Mouse (Mus musculus) E14TG2a.4 (cell line): Measurements from ENCODE around the gene Cyb5r4.

Experiments
- H3K27me3 ChIP-seq: 2 replicates; pipeline ENCODE4 v1.6.1; 2014; ENCODE audit warnings: low read length, control low read depth; ENCODE audit not compliant: insufficient read depth
- H3K36me3 ChIP-seq: 2 replicates; pipeline ENCODE4 v1.6.1; 2014; ENCODE audit warnings: low read length, control low read depth; ENCODE audit not compliant: insufficient read depth
- H3K4me1 ChIP-seq: replicated peaks from 2 replicates; pipeline ENCODE4 v1.6.1; 2014; ENCODE audit warnings: low read depth, low read length, control low read depth
- H3K4me3 ChIP-seq: replicated peaks from 2 replicates; pipeline ENCODE4 v1.5.1; 2014; ENCODE audit warnings: mild to moderate bottlenecking, low read length
- H3K9me3 ChIP-seq: 2 replicates; pipeline ENCODE4 v1.6.1; 2014; ENCODE audit warnings: low read length, control low read depth
- CTCF ChIP-seq: conservative IDR thresholded peaks from 2 replicates; pipeline ENCODE4 v1.5.1; 2014; ENCODE audit warnings: low read length
- NANOG ChIP-seq: IDR thresholded peaks from 2 replicates; pipeline ENCODE4 v1.6.1; 2014; ENCODE audit warnings: borderline replicate concordance, low read length, mixed read lengths
- POU5F1 ChIP-seq: IDR thresholded peaks from 2 replicates; pipeline ENCODE4 v1.6.1; 2014; ENCODE audit warnings: low read length, borderline replicate concordance

The Cyb5r4 gene

GRCm38 (mm10) chr9:86985105-86985504 lies 36.7 kb upstream of the Cyb5r4 start:
- no peak overlapping the region for H3K4me3 ChIP-seq
- no peaks in the 10 kb centered on the region for H3K9me3 ChIP-seq
- no peak for TF ChIP-seq NANOG
- TF ChIP-seq CTCF = no peak
- no peak for TF ChIP-seq POU5F1
- no peaks in the 10 kb centered on the region for H3K27me3 ChIP-seq
- H3K4me1 ChIP-seq = peaks cover 6% of the 10 kb centered on the region
- no peaks in the 10 kb centered on the region for H3K36me3 ChIP-seq

DNA sequence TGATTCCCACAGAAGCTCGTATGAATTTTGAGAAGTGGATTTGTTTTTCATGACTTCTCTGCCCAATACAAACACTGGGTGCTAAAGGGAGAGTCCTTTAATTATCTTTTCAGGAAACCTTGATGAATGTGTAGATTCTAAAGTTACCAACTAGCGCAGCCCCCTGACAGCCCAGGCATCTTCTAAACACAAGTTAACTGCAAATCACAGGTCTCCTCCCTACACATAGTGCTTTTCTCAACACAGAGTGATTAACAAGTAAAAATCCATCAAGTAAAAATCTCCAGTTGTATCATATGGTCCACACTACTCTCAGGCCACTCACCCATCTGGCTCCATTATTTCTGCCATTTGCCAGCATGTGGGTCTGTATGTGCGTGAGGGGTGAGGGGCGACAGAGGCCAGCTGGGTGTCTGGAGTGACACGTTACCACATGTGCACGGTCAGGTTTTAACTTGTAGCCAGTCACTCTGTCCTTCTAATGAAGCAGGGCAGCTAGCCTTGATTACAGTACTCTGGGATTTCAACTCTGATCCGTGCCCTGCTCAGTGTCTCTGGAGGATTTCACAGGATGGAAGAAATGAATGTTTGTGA lies 35.0 kb upstream of the Cyb5r4 start:
- TF ChIP-seq CTCF (no peak), NANOG (no peak), POU5F1 (no peak)
- no peak overlapping the region for H3K4me3 ChIP-seq
- H3K27me3 ChIP-seq = no peaks in the 10 kb centered on the region
- no peaks in the 10 kb centered on the region for H3K9me3 ChIP-seq
- H3K36me3 ChIP-seq = no peaks in the 10 kb centered on the region
- H3K4me1 ChIP-seq = peaks cover 10% of the 10 kb centered on the region

DNA sequence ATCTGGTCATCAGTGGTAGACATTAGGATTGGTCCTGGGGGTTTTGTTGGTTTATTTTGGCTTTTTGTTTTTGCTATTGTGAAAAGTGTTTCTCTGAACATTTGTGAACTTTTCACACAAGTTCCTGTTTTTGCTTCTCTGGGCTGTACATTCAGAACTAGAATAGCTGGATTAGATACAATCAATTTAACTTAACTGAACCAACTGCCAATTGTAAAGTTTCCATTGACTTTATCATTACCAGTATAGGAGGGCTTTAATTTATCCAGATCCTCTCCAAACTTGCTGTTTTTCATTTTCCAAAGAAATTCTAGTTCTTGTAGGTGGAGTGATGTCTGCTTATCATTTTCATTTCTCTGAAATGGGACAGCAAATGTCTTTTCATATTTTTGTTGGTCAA lies 32.0 kb upstream of the Cyb5r4 start:
- H3K9me3 ChIP-seq = no peaks in the 10 kb centered on the region
- TF ChIP-seq POU5F1 = no peak
- TF ChIP-seq NANOG = no peak
- no peak for TF ChIP-seq CTCF
- H3K4me1 ChIP-seq = peaks cover 12% of the 10 kb centered on the region
- H3K27me3 ChIP-seq = no peaks in the 10 kb centered on the region
- no peaks in the 10 kb centered on the region for H3K36me3 ChIP-seq
- H3K4me3 ChIP-seq = no peak overlapping the region

- no peak overlapping the region for H3K4me3 ChIP-seq
- H3K36me3 ChIP-seq = no peaks in the 10 kb centered on the region
- H3K27me3 ChIP-seq = no peaks in the 10 kb centered on the region
- H3K9me3 ChIP-seq = peaks cover 3% of the 10 kb centered on the region; the same call in 1 of the 2 replicates
- TF ChIP-seq CTCF (no peak), NANOG (no peak), POU5F1 (no peak)
- H3K4me1 ChIP-seq = peaks cover 12% of the 10 kb centered on the region
Measured at GRCm38 (mm10) chr9:86991758-86992157, 30.1 kb upstream of the Cyb5r4 start.

- H3K9me3 ChIP-seq = peaks cover 3% of the 10 kb centered on the region; the same call in 1 of the 2 replicates
- no peaks in the 10 kb centered on the region for H3K36me3 ChIP-seq
- no peak overlapping the region for H3K4me3 ChIP-seq
- no peak for TF ChIP-seq POU5F1
- no peak for TF ChIP-seq NANOG
- no peak for TF ChIP-seq CTCF
- H3K27me3 ChIP-seq = no peaks in the 10 kb centered on the region; the same call in 1 of the 2 replicates
- no peaks in the 10 kb centered on the region for H3K4me1 ChIP-seq
Measured at GRCm38 (mm10) chr9:86997046-86997691, 24.6 kb upstream of the Cyb5r4 start.

DNA sequence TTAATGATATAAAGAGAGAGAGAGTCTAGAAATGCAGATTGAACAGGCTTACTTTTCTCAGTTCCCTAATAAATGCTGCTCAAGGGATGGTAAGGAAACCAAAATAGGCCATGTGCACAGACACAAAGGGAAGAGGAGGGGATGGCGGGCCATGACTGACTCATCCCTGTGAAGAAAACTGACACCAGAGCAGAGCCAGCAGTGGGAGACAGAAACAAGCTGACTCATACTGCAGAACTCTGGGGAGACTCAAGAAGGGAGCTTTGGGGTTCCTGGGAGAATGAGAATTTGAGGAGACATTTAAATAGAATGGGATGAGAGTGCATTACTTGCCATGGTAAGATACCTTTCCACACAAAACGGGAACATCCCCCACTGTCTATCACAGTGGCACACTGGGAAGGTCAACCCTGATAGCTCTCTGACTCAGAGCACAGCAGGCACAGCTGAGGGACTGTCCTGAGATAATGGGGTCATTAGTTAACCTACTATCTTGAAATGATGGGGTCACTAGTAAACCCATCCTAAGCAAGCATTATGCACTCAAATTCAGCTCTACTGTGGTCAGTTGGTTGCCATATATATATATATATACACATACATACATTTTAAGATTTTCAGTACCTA lies 21.7 kb upstream of the Cyb5r4 start:
- TF ChIP-seq POU5F1 (no peak), NANOG (no peak), CTCF (no peak)
- H3K9me3 ChIP-seq = peaks cover 3% of the 10 kb centered on the region; the same call in 1 of the 2 replicates
- H3K27me3 ChIP-seq = no peaks in the 10 kb centered on the region; the same call in 1 of the 2 replicates
- no peak overlapping the region for H3K4me3 ChIP-seq
- no peaks in the 10 kb centered on the region for H3K36me3 ChIP-seq
- H3K4me1 ChIP-seq = no peaks in the 10 kb centered on the region

DNA sequence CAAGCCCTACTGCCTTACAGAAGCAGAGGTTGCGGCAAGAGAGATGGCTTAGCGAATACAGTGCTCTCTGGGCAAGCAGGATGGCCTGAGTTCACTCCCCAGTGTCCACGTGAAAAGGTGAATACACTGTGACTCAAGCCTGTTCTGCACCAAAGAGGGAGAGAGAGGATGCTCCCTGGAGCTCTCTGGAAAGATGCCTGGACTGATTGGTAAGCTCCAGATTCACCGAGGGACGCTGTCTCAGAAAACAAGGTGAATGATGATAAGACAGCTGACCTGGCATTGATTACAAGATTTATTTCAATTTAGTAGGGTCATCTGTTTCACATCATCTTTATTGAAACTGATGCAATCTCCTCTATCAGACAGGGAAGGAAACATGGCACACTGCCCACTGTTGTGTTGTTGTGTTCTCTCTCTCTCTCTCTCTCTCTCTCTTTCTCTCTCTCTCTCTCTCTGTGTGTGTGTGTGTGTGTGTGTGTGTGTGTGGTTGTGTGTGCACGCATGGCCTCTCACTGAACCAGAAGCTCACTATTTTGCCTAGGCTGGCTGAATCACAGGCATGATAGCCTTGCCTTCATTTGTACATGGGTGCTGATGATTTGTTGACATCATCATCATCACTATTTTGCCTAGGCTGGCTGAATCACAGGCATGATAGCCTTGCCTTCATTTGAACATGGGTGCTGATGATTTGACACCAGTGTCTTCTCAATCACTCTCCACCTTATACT lies 16.9 kb upstream of the Cyb5r4 start:
- Histone ChIP-seq H3K4me1 (no peaks in the 10 kb centered on the region), H3K4me3 (no peak overlapping the region), H3K9me3 (no peaks in the 10 kb centered on the region), H3K36me3 (no peaks in the 10 kb centered on the region), H3K27me3 (no peaks in the 10 kb centered on the region)
- no peak for TF ChIP-seq CTCF
- TF ChIP-seq NANOG = no peak
- no peak for TF ChIP-seq POU5F1

DNA sequence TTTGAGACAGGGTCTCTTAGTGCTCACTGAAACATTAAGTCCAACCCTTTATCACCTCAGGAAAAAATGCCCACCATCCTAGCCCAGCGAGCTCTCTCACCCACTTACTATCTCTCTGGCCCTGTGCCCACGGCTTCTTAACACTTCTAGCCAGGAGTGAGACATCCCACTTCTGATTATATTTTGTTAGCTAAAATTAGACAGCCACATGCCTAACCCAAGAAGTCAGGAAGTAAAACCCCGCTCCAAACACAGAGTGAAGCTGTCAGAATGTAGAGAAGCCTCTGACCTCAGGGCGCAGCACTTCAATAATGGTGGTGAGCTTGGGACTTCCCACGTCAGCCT lies 16.4 kb upstream of the Cyb5r4 start:
- H3K36me3 ChIP-seq = no peaks in the 10 kb centered on the region
- no peaks in the 10 kb centered on the region for H3K27me3 ChIP-seq
- no peaks in the 10 kb centered on the region for H3K9me3 ChIP-seq
- H3K4me1 ChIP-seq = no peaks in the 10 kb centered on the region
- H3K4me3 ChIP-seq = no peak overlapping the region
- no peak for TF ChIP-seq NANOG
- no peak for TF ChIP-seq POU5F1
- TF ChIP-seq CTCF = no peak
